Comparison of ENCODE assay signal across 8 mouse cellular contexts in genomic region chr1:157411711-157412380, GRCm38 (mm10). TPM values are rescaled to one million over a fixed set of nuclear protein-coding genes. Genes with fewer than 3 reads are reported as not detected.
DNase-seq lines count a peak whose midpoint lies in the region; ATAC-seq and TF ChIP-seq lines count a peak whose summit lies in the region.

No protein-coding gene starts in this region.

- H3K9me3 ChIP-seq in embryonic facial prominence, embryonic 15.5 days (replicated peaks), result no peaks in the 10 kb centered on the region
- no peaks in the 10 kb centered on the region for H3K9me3 ChIP-seq in heart, embryonic 11.5 days (replicated peaks; ENCODE audit: control insufficient read depth, low read length)
- no peaks in the 10 kb centered on the region for H3K9me3 ChIP-seq in kidney, postnatal 0 days (replicated peaks; ENCODE audit: low read length)
- no peaks in the 10 kb centered on the region for H3K9me3 ChIP-seq in liver, embryonic 14.5 days (ENCODE audit: control insufficient read depth, low read length)
- H3K9me3 ChIP-seq in stomach, postnatal 0 days (ENCODE audit: control insufficient read depth, low read length), result no peaks in the 10 kb centered on the region

- peak; percentile 83 to 84 for DNase-seq in adrenal gland, postnatal 36 days
- DNase-seq in kidney, postnatal 0 days (ENCODE audit: low spot score), result peak; percentile 71
- DNase-seq in liver, embryonic 14.5 days (ENCODE audit: low read depth in 3 of 3, low spot score in 3 of 3), result no peak
- DNase-seq in natural killer cell, adult 2 months (ENCODE audit: low spot score in 2 of 2), result peak; percentile 6
- DNase-seq in stomach, postnatal 0 days (ENCODE audit: low spot score), result peak; percentile 65

- WGBS in embryonic facial prominence, embryonic 15.5 days, result under 1% methylated on average over 84 of the region's 85 CpGs
- WGBS in heart, embryonic 11.5 days (ENCODE audit: insufficient replicate concordance), result under 1% methylated on average over 67 of the region's 85 CpGs
- WGBS in kidney, postnatal 0 days, result under 1% methylated on average over 64 of the region's 85 CpGs
- WGBS in liver, embryonic 14.5 days (ENCODE audit: insufficient replicate concordance), result under 1% methylated on average over 68 of the region's 85 CpGs
- WGBS in stomach, postnatal 0 days, result under 1% methylated on average over 52 of the region's 85 CpGs

- peak overlapping the region; percentile 82 for H3K4me2 ChIP-seq in embryonic facial prominence, embryonic 15.5 days (replicated peaks)
- peak overlapping the region; percentile 70 for H3K4me2 ChIP-seq in heart, embryonic 11.5 days
- H3K4me2 ChIP-seq in kidney, postnatal 0 days (ENCODE audit: low read length), result peak overlapping the region; percentile 68
- H3K4me2 ChIP-seq in liver, embryonic 14.5 days (ENCODE audit: low read depth), result peak overlapping the region; percentile 86
- H3K4me2 ChIP-seq in stomach, postnatal 0 days (replicated peaks; ENCODE audit: low read depth), result peak overlapping the region; percentile 74

- no peak for TF ChIP-seq EP300 in liver, embryonic 14.5 days (IDR thresholded peaks at IDR 0.05; ENCODE audit: low read depth)
- TF ChIP-seq EP300 in stomach, postnatal 0 days (optimal IDR thresholded peaks at IDR 0.05), result no peak

- peak overlapping the region; percentile 91 for H3K27ac ChIP-seq in embryonic facial prominence, embryonic 15.5 days (replicated peaks)
- peak overlapping the region; percentile 95 for H3K27ac ChIP-seq in heart, embryonic 11.5 days (ENCODE audit: low read depth, low read length)
- peak overlapping the region; percentile 90 for H3K27ac ChIP-seq in kidney, postnatal 0 days
- no peak overlapping the region for H3K27ac ChIP-seq in liver, embryonic 14.5 days
- H3K27ac ChIP-seq in stomach, postnatal 0 days (replicated peaks), result peak overlapping the region; percentile 91

- H3K36me3 ChIP-seq in embryonic facial prominence, embryonic 15.5 days, result no peaks in the 10 kb centered on the region
- no peaks in the 10 kb centered on the region for H3K36me3 ChIP-seq in heart, embryonic 11.5 days (ENCODE audit: control insufficient read depth, insufficient read depth, low read length)
- H3K36me3 ChIP-seq in kidney, postnatal 0 days (ENCODE audit: insufficient read depth, low read length), result no peaks in the 10 kb centered on the region
- no peaks in the 10 kb centered on the region for H3K36me3 ChIP-seq in liver, embryonic 14.5 days (replicated peaks; ENCODE audit: control insufficient read depth, insufficient read depth, low read depth)
- no peaks in the 10 kb centered on the region for H3K36me3 ChIP-seq in stomach, postnatal 0 days (ENCODE audit: control insufficient read depth, insufficient read depth, low read length)

- TF ChIP-seq CTCF in kidney, postnatal 0 days (IDR thresholded peaks at IDR 0.05; ENCODE audit: low read depth), result peak; percentile 23; the same call in 1 of the 2 replicates
- TF ChIP-seq CTCF in liver, embryonic 14.5 days (IDR thresholded peaks at IDR 0.05; ENCODE audit: low read depth), result 0 out of 2 replicates have a peak, but pooled peaks have one; percentile 16
- peak; percentile 42 for TF ChIP-seq CTCF in stomach, postnatal 0 days (IDR thresholded peaks at IDR 0.05; ENCODE audit: low read depth)

- ATAC-seq in CD4-positive, CD25-positive, alpha-beta regulatory T cell, adult 4 months, result peak; percentile 21
- peak; percentile 84 for ATAC-seq in embryonic facial prominence, embryonic 15.5 days (ENCODE audit: insufficient number of reproducible peaks, low FRiP score, low TSS enrichment, low read depth)
- ATAC-seq in heart, embryonic 11.5 days (replicated peaks; ENCODE audit: insufficient number of reproducible peaks, low FRiP score, low TSS enrichment), result peak; percentile 85
- ATAC-seq in kidney, postnatal 0 days (replicated peaks; ENCODE audit: low FRiP score, low read depth), result peak; percentile 88
- peak; percentile 75 for ATAC-seq in liver, embryonic 14.5 days (ENCODE audit: insufficient read depth)
- ATAC-seq in stomach, postnatal 0 days (ENCODE audit: low FRiP score, low TSS enrichment), result peak; percentile 84

- no peaks in the 10 kb centered on the region for H3K27me3 ChIP-seq in embryonic facial prominence, embryonic 15.5 days
- H3K27me3 ChIP-seq in heart, embryonic 11.5 days (ENCODE audit: control insufficient read depth, insufficient read depth, low read length), result no peaks in the 10 kb centered on the region
- no peaks in the 10 kb centered on the region for H3K27me3 ChIP-seq in kidney, postnatal 0 days (ENCODE audit: insufficient read depth, low read length)
- H3K27me3 ChIP-seq in liver, embryonic 14.5 days (ENCODE audit: control insufficient read depth, insufficient read depth, low read length), result no peaks in the 10 kb centered on the region
- no peaks in the 10 kb centered on the region for H3K27me3 ChIP-seq in stomach, postnatal 0 days (ENCODE audit: control insufficient read depth, insufficient read depth, low read length)

- H3K9ac ChIP-seq in embryonic facial prominence, embryonic 15.5 days, result peak overlapping the region; percentile 50
- H3K9ac ChIP-seq in heart, embryonic 11.5 days (ENCODE audit: low read depth, low read length), result peak overlapping the region; percentile 86
- peak overlapping the region; percentile 76 for H3K9ac ChIP-seq in kidney, postnatal 0 days (ENCODE audit: low read depth, low read length)
- peak overlapping the region; percentile 67 for H3K9ac ChIP-seq in liver, embryonic 14.5 days (replicated peaks)
- H3K9ac ChIP-seq in stomach, postnatal 0 days (ENCODE audit: low read length), result peak overlapping the region; percentile 76

- no peaks in the 10 kb centered on the region for H3K4me1 ChIP-seq in embryonic facial prominence, embryonic 15.5 days
- H3K4me1 ChIP-seq in heart, embryonic 11.5 days (ENCODE audit: control insufficient read depth, insufficient read depth, low read length), result peaks cover 16% of the 10 kb centered on the region
- H3K4me1 ChIP-seq in kidney, postnatal 0 days (replicated peaks; ENCODE audit: insufficient read depth, low read length), result no peaks in the 10 kb centered on the region
- peaks cover 0 to 4% of the 10 kb centered on the region in 2 experiments; a peak in 2 of 4 replicates for H3K4me1 ChIP-seq in liver, embryonic 14.5 days (replicated peaks; ENCODE audit: control insufficient read depth in 2 of 2, insufficient read depth in 2 of 2, low read length in 1 of 2)
- H3K4me1 ChIP-seq in stomach, postnatal 0 days (replicated peaks; ENCODE audit: control insufficient read depth, insufficient read depth), result 0 out of 2 replicates have a peak, but pooled peaks cover 4% of the 10 kb centered on the region

- peak overlapping the region; percentile 93 for H3K4me3 ChIP-seq in embryonic facial prominence, embryonic 15.5 days (replicated peaks)
- peak overlapping the region; percentile 98 for H3K4me3 ChIP-seq in heart, embryonic 11.5 days (ENCODE audit: low read depth, low read length)
- H3K4me3 ChIP-seq in kidney, postnatal 0 days (replicated peaks; ENCODE audit: low read depth, low read length), result peak overlapping the region; percentile 86
- peak overlapping the region; percentile 77 to 78 for H3K4me3 ChIP-seq in liver, embryonic 14.5 days (ENCODE audit: insufficient read depth in 1 of 2, low read depth in 2 of 2, low read length in 2 of 2)
- H3K4me3 ChIP-seq in stomach, postnatal 0 days (ENCODE audit: low read depth, low read length), result peak overlapping the region; percentile 89

RNA-seq across cellular contexts. Expression of gene Rasal2, which starts 0.5 kb away (rescaled TPM):
- polyA plus RNA-seq in CD4-positive, CD25-positive, alpha-beta regulatory T cell, adult 4 months (2017; shearing (Covaris generic)), result not detected
- total RNA-seq in adrenal gland, postnatal 36 days (2021), result 10 to 100 TPM; 13.3 to 16.9 TPM
- 16.8 and 17.1 TPM in 2 replicates for polyA plus RNA-seq in embryonic facial prominence, embryonic 15.5 days (2015; fragmentation: Nextera tagmentation; extraction: Ambion mirVana)
- 16.1 and 16.4 TPM in 2 replicates for polyA plus RNA-seq in heart, embryonic 11.5 days (2014; fragmentation: Nextera tagmentation; extraction: Ambion mirVana)
- polyA plus RNA-seq in kidney, postnatal 0 days (2015; fragmentation: Nextera tagmentation; extraction: Ambion mirVana), result 7.5 and 9.5 TPM in 2 replicates
- 0.51 and 0.58 TPM in 2 replicates for polyA plus RNA-seq in liver, embryonic 14.5 days (2012; rRNA removed)
- polyA plus RNA-seq in liver, embryonic 14.5 days (2014; fragmentation: Nextera tagmentation; extraction: Ambion mirVana), result 1.1 and 1.5 TPM in 2 replicates
- 8.6 and 9.0 TPM in 2 replicates for polyA plus RNA-seq in stomach, postnatal 0 days (2015; fragmentation: Nextera tagmentation; extraction: Ambion mirVana)

RNA-seq across cellular contexts. Expression of gene Cryzl2, which starts 46.5 kb away (rescaled TPM):
- 10 to 100 TPM in 1 of 2 experiments, 1 to 10 TPM in 1; 6.9 to 10.1 TPM for polyA plus RNA-seq in CD4-positive, CD25-positive, alpha-beta regulatory T cell, adult 4 months (2017; shearing (Covaris generic))
- 10 to 100 TPM; 42.6 to 60.1 TPM for total RNA-seq in adrenal gland, postnatal 36 days (2021)
- 14.1 and 14.2 TPM in 2 replicates for polyA plus RNA-seq in embryonic facial prominence, embryonic 15.5 days (2015; fragmentation: Nextera tagmentation; extraction: Ambion mirVana)
- polyA plus RNA-seq in heart, embryonic 11.5 days (2014; fragmentation: Nextera tagmentation; extraction: Ambion mirVana), result 32.6 TPM in 2 replicates
- polyA plus RNA-seq in kidney, postnatal 0 days (2015; fragmentation: Nextera tagmentation; extraction: Ambion mirVana), result 46.9 and 58.5 TPM in 2 replicates
- 7.0 and 8.1 TPM in 2 replicates for polyA plus RNA-seq in liver, embryonic 14.5 days (2012; rRNA removed)
- polyA plus RNA-seq in liver, embryonic 14.5 days (2014; fragmentation: Nextera tagmentation; extraction: Ambion mirVana), result 6.5 and 6.6 TPM in 2 replicates
- polyA plus RNA-seq in stomach, postnatal 0 days (2015; fragmentation: Nextera tagmentation; extraction: Ambion mirVana), result 14.8 and 16.4 TPM in 2 replicates

Comparison
In these comparisons a context has a peak if more than half of its experiments do, and no peak if none do; other contexts are left out.
1. ATAC-seq: peak in every context shown above with its lines; median percentile 88 in kidney, postnatal 0 days; 85 in heart, embryonic 11.5 days; 84 in embryonic facial prominence, embryonic 15.5 days; 84 in stomach, postnatal 0 days; 75 in liver, embryonic 14.5 days; 21 in CD4-positive, CD25-positive, alpha-beta regulatory T cell, adult 4 months.
2. DNase-seq: peak in adrenal gland, postnatal 36 days (2 of 2), kidney, postnatal 0 days (single experiment), natural killer cell, adult 2 months (2 of 2) and stomach, postnatal 0 days (single experiment); none in liver, embryonic 14.5 days (0 of 3).
3. Peak in every context shown above with its lines, with median percentiles within 50 percentile points of each other: H3K4me2 ChIP-seq, H3K4me3 ChIP-seq, H3K9ac ChIP-seq and CTCF ChIP-seq.